Mouse (Mus musculus) liver, adult 2 months (tissue): ENCODE measurements around the gene Vac14.

Source experiments
- CTCF ChIP-seq: fragments of 200-500 bp; IDR thresholded peaks from 2 replicates; pipeline ENCODE4 v1.5.1; 2011; ENCODE audit warnings: low read depth, low read length, control low read depth
- POLR2A ChIP-seq: fragments of 200-500 bp; IDR thresholded peaks from 2 replicates; pipeline ENCODE4 v1.6.1; 2011; ENCODE audit warnings: low read length, control low read depth; ENCODE audit not compliant: insufficient read depth; ENCODE audit errors: extremely low read depth

DNA sequence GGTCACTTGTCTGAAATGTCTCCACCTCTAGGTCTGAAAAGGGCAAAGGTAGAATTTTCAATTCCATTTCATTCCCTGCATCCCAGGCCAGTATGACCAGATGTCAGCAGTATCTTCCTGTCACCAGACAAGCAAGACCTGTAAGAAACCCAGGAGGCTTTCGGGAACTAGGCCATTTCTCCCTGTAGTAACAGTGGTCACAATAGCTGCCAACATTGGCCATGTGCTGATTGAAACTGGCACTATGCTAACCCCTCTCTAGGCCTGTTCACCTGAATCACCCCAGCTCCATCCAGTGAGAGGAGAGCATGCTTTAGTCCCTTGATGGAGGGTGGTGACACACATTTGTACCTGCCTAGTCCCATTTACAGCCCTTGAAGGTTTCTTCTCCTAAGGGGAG, 56.2 kb downstream of the Vac14 start:
- TF ChIP-seq POLR2A (no peak), CTCF (no peak)
